Mouse (Mus musculus) right cerebral cortex, postnatal 10 days (tissue): ENCODE data around the gene Ccdc148.
A peak's percentile ranks its signal among the peaks of the same experiment; 100 is the strongest.

ENCODE experiments used
- DNase-seq, 2 experiments: peaks; one replicate each; pipeline ENCODE4 v3.0.0; 2021; ENCODE audit warnings: low spot score in 2 of 2

Ccdc148 gene

GRCm38 (mm10) chr2:59178960-59179359 lies 18.5 kb upstream of the Ccdc148 start:
- no peak for DNase-seq

- DNase-seq = peak; percentile 80 to 90
Observed at GRCm38 (mm10) chr2:59178191-59178590, 17.7 kb upstream of the Ccdc148 start.

- no peak for DNase-seq
Observed at GRCm38 (mm10) chr2:59175926-59176325, 15.4 kb upstream of the Ccdc148 start.

DNA sequence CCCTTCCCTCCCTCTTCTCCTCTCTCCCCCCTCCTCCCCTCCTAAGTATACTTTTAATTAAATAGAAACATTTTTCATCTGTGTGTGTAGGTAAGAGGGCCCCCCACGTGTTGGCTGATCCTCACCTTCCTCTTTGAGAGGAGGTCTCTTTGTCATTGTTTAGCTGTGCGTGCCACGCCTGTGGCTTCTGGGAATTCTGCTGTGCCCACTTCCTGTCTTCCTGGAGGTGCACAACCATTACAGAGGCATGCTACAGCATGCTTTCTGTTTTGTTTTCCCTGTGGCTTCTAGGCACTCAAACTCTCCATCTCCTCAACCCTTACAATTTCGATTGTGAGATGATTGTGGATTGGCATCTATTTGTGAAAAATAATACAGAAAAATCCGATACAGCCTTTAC lies 11.1 kb upstream of the Ccdc148 start:
- DNase-seq = peak in 1 of 2 experiments; percentile 15

GRCm38 (mm10) chr2:59170593-59170992 lies 10.1 kb upstream of the Ccdc148 start:
- DNase-seq = peak in 1 of 2 experiments; percentile 14

DNA sequence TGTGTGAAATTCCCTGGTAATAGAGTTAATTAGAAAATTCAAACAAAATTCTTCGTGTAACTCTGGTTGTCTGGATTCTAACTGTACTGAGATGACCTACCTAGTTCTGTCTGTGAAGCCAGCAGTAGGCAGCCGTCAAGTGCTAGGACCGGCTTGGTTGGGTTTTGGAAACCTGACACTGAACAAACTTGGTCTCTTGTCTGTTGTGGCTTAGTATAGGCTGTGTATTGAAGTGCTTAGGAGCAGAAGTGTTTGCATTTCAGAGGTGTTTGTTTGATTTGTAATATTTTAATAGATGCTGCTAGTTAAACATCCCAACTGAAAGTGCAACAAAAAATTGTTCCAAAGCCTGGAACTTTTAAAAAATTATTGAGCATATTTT lies 9.7 kb upstream of the Ccdc148 start:
- DNase-seq = peak in 1 of 2 experiments; percentile 8

- peak in 1 of 2 experiments; percentile 9 for DNase-seq
Observed at GRCm38 (mm10) chr2:59169572-59170207, 9.2 kb upstream of the Ccdc148 start.

GRCm38 (mm10) chr2:59167830-59168229 lies 7.3 kb upstream of the Ccdc148 start:
- DNase-seq = peak in 1 of 2 experiments; percentile 14

GRCm38 (mm10) chr2:59166976-59167375 lies 6.5 kb upstream of the Ccdc148 start:
- DNase-seq = peak in 1 of 2 experiments; percentile 17

GRCm38 (mm10) chr2:59162285-59162600 lies 1.8 kb upstream of the Ccdc148 start:
- DNase-seq = peak in 1 of 2 experiments; percentile 30

GRCm38 (mm10) chr2:59161441-59162284 lies 1.2 kb upstream of the Ccdc148 start:
- peak; percentile 84 to 86 for DNase-seq

GRCm38 (mm10) chr2:59161021-59161440 lies 548 bp upstream of the Ccdc148 start:
- DNase-seq = peak in 1 of 2 experiments; percentile 44

- DNase-seq = peak; percentile 52 to 55
Observed at GRCm38 (mm10) chr2:59159961-59160604, 400 bp downstream of the Ccdc148 start.

DNA sequence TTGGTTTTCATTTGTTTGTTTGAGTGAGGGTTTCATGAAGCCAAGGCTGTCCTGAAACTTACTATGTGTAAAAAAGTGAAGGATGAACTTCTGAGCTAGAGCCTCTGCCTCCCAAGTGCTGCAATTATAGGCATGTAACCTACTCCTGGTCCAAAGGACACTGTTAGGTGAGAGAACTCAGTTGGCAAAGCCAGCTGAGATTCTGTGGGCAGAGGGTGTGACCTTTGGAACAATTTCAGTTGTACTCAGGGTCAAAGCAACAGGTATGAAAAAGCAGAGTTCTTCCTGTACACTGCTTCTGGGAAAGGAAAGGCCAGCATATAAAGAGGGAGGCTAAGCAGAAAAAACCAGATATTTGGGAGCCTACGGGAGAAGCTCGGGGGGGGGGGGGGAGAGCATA lies 2.4 kb downstream of the Ccdc148 start:
- no peak for DNase-seq

DNA sequence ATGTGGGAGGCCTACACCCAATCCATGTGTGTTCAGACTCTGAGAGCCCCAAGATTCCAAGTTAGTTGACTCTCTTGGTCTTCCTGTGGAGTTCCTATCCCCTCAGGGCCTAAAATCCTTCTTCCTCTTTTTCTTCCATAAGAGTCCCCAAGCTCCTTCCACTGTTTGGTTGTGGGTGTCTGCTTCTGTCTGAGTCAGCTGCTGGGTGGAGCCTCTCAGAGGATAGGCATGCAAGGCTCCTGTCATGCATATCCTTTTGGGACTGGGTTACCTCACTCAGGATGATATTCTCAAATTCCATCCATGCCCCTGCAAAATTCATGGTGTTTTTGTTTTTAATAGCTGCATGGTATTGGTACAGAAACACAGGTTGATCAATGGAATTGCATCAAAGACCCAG lies 5.1 kb downstream of the Ccdc148 start:
- no peak for DNase-seq

DNA sequence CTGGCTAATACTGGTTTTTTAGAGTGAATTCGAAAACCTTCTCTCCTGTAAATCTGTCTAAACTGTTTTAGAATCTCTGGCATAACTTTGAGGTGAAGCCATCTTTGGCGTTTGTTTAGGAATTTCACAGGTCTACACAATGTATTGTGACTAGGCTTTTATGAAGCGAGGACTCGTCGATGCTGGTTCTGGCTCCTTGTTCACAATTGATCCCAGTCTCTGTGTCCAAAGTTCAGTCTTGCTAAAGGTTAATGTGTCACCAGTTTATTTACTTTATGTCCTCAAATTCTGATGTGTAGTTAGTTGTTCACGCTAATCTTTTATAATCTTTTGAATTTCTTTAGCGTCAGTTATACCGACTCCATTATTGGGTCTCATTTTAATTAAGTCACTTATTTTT lies 29.4 kb downstream of the Ccdc148 start:
- DNase-seq = no peak

- no peak for DNase-seq
Observed at GRCm38 (mm10) chr2:59129821-59130220, 30.7 kb downstream of the Ccdc148 start.

DNA sequence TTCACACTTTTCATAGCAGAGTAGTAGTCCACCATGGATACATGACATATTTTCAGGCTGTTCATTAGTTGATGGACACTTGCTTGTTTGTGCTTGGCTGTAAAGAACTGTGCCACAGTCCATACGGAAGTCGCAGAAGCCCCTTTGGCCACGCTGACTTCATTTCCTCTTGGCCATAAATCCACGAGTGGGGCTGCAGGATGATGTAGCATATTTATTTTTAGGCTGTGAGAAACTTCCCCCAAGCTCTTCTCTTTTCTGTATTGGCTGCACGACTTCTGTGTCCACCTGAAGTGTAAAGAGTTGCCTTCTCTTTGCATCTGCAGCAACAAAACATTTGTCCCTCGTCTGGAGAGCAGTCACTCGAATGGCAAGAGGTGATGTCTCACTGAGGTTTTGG lies 31.5 kb downstream of the Ccdc148 start:
- DNase-seq = no peak

DNA sequence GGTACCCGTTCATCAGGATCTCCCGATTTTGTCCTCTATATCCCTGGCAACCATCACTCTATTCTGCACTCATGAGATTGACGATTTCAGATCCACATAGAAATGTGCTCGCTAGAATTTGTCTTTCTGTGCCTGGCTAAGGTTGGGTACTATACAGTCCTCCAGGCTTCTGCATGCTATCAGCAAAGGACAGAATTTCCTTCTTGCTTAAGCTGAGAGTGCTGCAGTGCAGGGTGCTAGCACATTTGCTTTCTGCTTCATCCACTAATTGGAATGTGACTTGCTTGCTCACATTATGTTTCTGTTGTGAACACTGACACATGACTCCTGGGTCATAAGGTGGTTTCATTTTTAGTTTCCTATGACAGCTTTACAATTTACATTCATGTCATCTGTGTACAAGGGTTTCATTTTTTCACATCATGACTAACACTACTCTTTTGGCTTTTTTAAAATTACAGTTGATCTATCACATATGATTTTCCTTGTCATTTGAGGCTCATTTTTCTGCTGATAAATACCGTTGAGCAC lies 104.8 kb downstream of the Ccdc148 start:
- DNase-seq = no peak

DNA sequence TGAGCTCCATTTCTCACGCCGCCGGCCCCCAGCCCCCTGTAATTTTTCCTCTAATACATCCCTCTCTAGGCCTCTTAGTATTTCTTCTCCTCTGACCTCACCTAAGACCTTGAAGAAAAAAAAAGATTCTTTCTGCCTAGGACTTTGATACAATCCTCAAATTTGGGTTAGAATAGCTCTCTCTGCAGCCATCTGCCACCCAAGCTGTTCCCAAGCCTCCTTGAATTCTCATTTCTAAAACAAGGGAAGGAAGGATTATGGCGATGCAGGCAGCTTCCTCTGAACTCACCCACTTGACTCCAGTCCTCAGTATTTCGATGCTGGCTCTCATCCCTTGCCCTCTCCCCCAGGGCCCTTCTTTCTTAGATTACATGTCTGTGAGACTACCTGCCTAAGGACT lies 106.1 kb downstream of the Ccdc148 start:
- DNase-seq = peak; percentile 70 to 78

- DNase-seq = no peak
Observed at GRCm38 (mm10) chr2:59053461-59054039, 106.9 kb downstream of the Ccdc148 start.

GRCm38 (mm10) chr2:59050245-59050824 lies 110.1 kb downstream of the Ccdc148 start:
- no peak for DNase-seq
